Mouse (Mus musculus): ENCODE measurements at regions not wholly inside any gene's neighbourhood (a gene's known extent, or its start where the extent isn't known, plus 50 kb on each side); places are given as distances from the start of the nearest gene placed in this dataset.
A peak's percentile ranks its signal among the peaks of the same experiment; 100 is the strongest.

- Histone ChIP-seq H3K36me3 (ENCODE audit: control insufficient read depth, insufficient read depth, low read length) (no peaks in the 10 kb centered on the region), H3K27me3 (ENCODE audit: control insufficient read depth, insufficient read depth, low read length) (no peaks in the 10 kb centered on the region), H3K27ac (replicated peaks; ENCODE audit: insufficient read depth, low read depth, low read length) (no peak overlapping the region), H3K9ac (ENCODE audit: low read depth, low read length) (no peak overlapping the region), H3K4me3 (ENCODE audit: insufficient read depth, low read depth, low read length) (no peak overlapping the region), H3K4me1 (ENCODE audit: control insufficient read depth, insufficient read depth, low read length) (no peaks in the 10 kb centered on the region), H3K79me2 (ENCODE audit: control insufficient read depth, insufficient read depth, low read length) (no peaks in the 10 kb centered on the region)
- TF ChIP-seq CTCF (IDR thresholded peaks at IDR 0.05; ENCODE audit: low read depth, low read length), result no peak
- no peak for TF ChIP-seq POLR2A (IDR thresholded peaks at IDR 0.05; ENCODE audit: extremely low read depth, insufficient read depth, low read length)
- DNase-seq (ENCODE audit: extremely low read depth, low read depth, low spot score), result no peak
- 76% methylated on average over 2 of the region's 2 CpGs for WGBS
These were observed 74.9 kb upstream of the Gm11146 start for GRCm38 (mm10) chr16:77676805-77677204.

GRCm38 (mm10) chr16:77675885-77676597, 74.1 kb upstream of the Gm11146 start:
- no peak overlapping the region for H3K27ac ChIP-seq (replicated peaks; ENCODE audit: insufficient read depth, low read depth, low read length)
- H3K36me3 ChIP-seq (ENCODE audit: control insufficient read depth, insufficient read depth, low read length), result no peaks in the 10 kb centered on the region
- no peak for DNase-seq (ENCODE audit: extremely low read depth, low read depth, low spot score)
- H3K9ac ChIP-seq (ENCODE audit: low read depth, low read length), result no peak overlapping the region
- H3K79me2 ChIP-seq (ENCODE audit: control insufficient read depth, insufficient read depth, low read length), result no peaks in the 10 kb centered on the region
- H3K4me3 ChIP-seq (ENCODE audit: insufficient read depth, low read depth, low read length), result no peak overlapping the region
- H3K27me3 ChIP-seq (ENCODE audit: control insufficient read depth, insufficient read depth, low read length), result no peaks in the 10 kb centered on the region
- no peaks in the 10 kb centered on the region for H3K4me1 ChIP-seq (ENCODE audit: control insufficient read depth, insufficient read depth, low read length)
- TF ChIP-seq POLR2A (IDR thresholded peaks at IDR 0.05; ENCODE audit: extremely low read depth, insufficient read depth, low read length), result no peak
- no peak for TF ChIP-seq CTCF (IDR thresholded peaks at IDR 0.05; ENCODE audit: low read depth, low read length)
- WGBS, result 91% methylated on average over 6 of the region's 6 CpGs

- TF ChIP-seq CTCF (IDR thresholded peaks at IDR 0.05; ENCODE audit: low read depth, low read length), result no peak
- TF ChIP-seq POLR2A (IDR thresholded peaks at IDR 0.05; ENCODE audit: extremely low read depth, insufficient read depth, low read length), result no peak
- WGBS, result 84% methylated on average over 2 of the region's 2 CpGs
- H3K9ac ChIP-seq (ENCODE audit: low read depth, low read length), result no peak overlapping the region
- H3K36me3 ChIP-seq (ENCODE audit: control insufficient read depth, insufficient read depth, low read length), result peaks cover 2% of the 10 kb centered on the region; the same call in 1 of the 2 replicates
- no peak for DNase-seq (ENCODE audit: extremely low read depth, low read depth, low spot score)
- H3K4me3 ChIP-seq (ENCODE audit: insufficient read depth, low read depth, low read length), result no peak overlapping the region
- H3K27ac ChIP-seq (replicated peaks; ENCODE audit: insufficient read depth, low read depth, low read length), result no peak overlapping the region
- no peaks in the 10 kb centered on the region for H3K4me1 ChIP-seq (ENCODE audit: control insufficient read depth, insufficient read depth, low read length)
- H3K27me3 ChIP-seq (ENCODE audit: control insufficient read depth, insufficient read depth, low read length), result no peaks in the 10 kb centered on the region
- no peaks in the 10 kb centered on the region for H3K79me2 ChIP-seq (ENCODE audit: control insufficient read depth, insufficient read depth, low read length)
These were observed 69.4 kb upstream of the Gm11146 start for GRCm38 (mm10) chr16:77671253-77671652.

GRCm38 (mm10) chr16:77665781-77666180, 63.9 kb upstream of the Gm11146 start:
- WGBS, result 92% methylated on average over 4 of the region's 4 CpGs
- Histone ChIP-seq H3K27ac (replicated peaks; ENCODE audit: insufficient read depth, low read depth, low read length) (no peak overlapping the region), H3K79me2 (ENCODE audit: control insufficient read depth, insufficient read depth, low read length) (no peaks in the 10 kb centered on the region), H3K4me3 (ENCODE audit: insufficient read depth, low read depth, low read length) (no peak overlapping the region), H3K36me3 (ENCODE audit: control insufficient read depth, insufficient read depth, low read length) (peaks cover 2% of the 10 kb centered on the region; the same call in 1 of the 2 replicates), H3K27me3 (ENCODE audit: control insufficient read depth, insufficient read depth, low read length) (no peaks in the 10 kb centered on the region), H3K9ac (ENCODE audit: low read depth, low read length) (no peak overlapping the region), H3K4me1 (ENCODE audit: control insufficient read depth, insufficient read depth, low read length) (no peaks in the 10 kb centered on the region)
- TF ChIP-seq CTCF (IDR thresholded peaks at IDR 0.05; ENCODE audit: low read depth, low read length) (no peak), POLR2A (IDR thresholded peaks at IDR 0.05; ENCODE audit: extremely low read depth, insufficient read depth, low read length) (no peak)
- DNase-seq (ENCODE audit: extremely low read depth, low read depth, low spot score), result peak; percentile 39

GRCm38 (mm10) chr16:77662107-77662518, 60.2 kb upstream of the Gm11146 start:
- no peaks in the 10 kb centered on the region for H3K4me1 ChIP-seq (ENCODE audit: control insufficient read depth, insufficient read depth, low read length)
- DNase-seq (ENCODE audit: extremely low read depth, low read depth, low spot score), result no peak
- 44% methylated on average over 4 of the region's 4 CpGs for WGBS
- TF ChIP-seq POLR2A (IDR thresholded peaks at IDR 0.05; ENCODE audit: extremely low read depth, insufficient read depth, low read length), result no peak
- no peak for TF ChIP-seq CTCF (IDR thresholded peaks at IDR 0.05; ENCODE audit: low read depth, low read length)
- H3K36me3 ChIP-seq (ENCODE audit: control insufficient read depth, insufficient read depth, low read length), result no peaks in the 10 kb centered on the region
- H3K79me2 ChIP-seq (ENCODE audit: control insufficient read depth, insufficient read depth, low read length), result no peaks in the 10 kb centered on the region
- no peak overlapping the region for H3K27ac ChIP-seq (replicated peaks; ENCODE audit: insufficient read depth, low read depth, low read length)
- H3K27me3 ChIP-seq (ENCODE audit: control insufficient read depth, insufficient read depth, low read length), result no peaks in the 10 kb centered on the region
- no peak overlapping the region for H3K4me3 ChIP-seq (ENCODE audit: insufficient read depth, low read depth, low read length)
- H3K9ac ChIP-seq (ENCODE audit: low read depth, low read length), result no peak overlapping the region

- no peak overlapping the region for H3K27ac ChIP-seq (replicated peaks; ENCODE audit: insufficient read depth, low read depth, low read length)
- no peaks in the 10 kb centered on the region for H3K79me2 ChIP-seq (ENCODE audit: control insufficient read depth, insufficient read depth, low read length)
- no peaks in the 10 kb centered on the region for H3K27me3 ChIP-seq (ENCODE audit: control insufficient read depth, insufficient read depth, low read length)
- H3K36me3 ChIP-seq (ENCODE audit: control insufficient read depth, insufficient read depth, low read length), result no peaks in the 10 kb centered on the region
- no peak for DNase-seq (ENCODE audit: extremely low read depth, low read depth, low spot score)
- H3K4me3 ChIP-seq (ENCODE audit: insufficient read depth, low read depth, low read length), result no peak overlapping the region
- 89% methylated on average over 3 of the region's 3 CpGs for WGBS
- TF ChIP-seq CTCF (IDR thresholded peaks at IDR 0.05; ENCODE audit: low read depth, low read length), result no peak
- no peak for TF ChIP-seq POLR2A (IDR thresholded peaks at IDR 0.05; ENCODE audit: extremely low read depth, insufficient read depth, low read length)
- H3K9ac ChIP-seq (ENCODE audit: low read depth, low read length), result no peak overlapping the region
- H3K4me1 ChIP-seq (ENCODE audit: control insufficient read depth, insufficient read depth, low read length), result no peaks in the 10 kb centered on the region
These were observed 51.4 kb upstream of the Gm11146 start for GRCm38 (mm10) chr16:77653306-77653705.
